ENCODE assay signal across 9 mouse cellular contexts in the genomic region with DNA sequence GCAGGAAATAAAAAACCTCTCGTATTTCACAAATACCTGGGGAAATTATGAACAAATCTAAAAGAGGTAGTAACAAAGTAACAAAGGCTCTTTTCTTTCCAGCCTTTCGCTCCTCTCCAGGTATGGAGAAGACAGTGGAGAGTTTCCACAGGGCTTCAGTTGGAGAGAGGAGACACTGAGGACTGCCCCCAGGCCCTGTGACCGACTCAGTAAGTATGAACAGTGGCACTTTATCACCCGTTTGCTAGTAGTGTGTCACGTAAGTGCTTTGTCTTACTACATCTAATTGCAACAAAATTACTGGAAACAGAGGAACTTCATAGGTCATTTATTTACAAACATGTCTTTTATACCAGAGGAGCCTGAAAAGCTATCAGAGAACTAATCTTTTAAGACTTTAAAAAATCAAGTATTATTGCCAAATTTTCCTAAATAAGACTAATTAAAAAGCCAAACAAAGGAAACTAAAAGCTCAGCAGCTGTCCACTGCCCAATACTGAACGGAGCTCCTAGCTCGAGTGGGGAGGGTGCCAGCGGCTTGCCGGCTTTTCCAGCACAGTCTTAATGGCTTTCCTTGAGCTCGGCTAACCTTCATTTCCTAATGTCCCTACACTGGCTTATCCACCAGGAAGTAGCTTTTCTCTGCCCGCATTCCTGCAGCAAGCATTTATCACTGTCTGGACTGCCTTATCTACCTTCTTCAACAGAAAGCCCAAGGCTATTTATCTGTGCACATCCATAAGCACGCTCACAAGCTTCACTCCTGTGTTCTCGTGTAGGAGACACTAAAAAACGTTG. TPM values are rescaled to one million over a fixed set of nuclear protein-coding genes. Genes with fewer than 3 reads are reported as not detected.
DNase-seq lines count a peak whose midpoint lies in the region; ATAC-seq and TF ChIP-seq lines count a peak whose summit lies in the region.
"Had no signal": no experiment of that assay in that cellular context is flagged by ENCODE, and none has a peak within 500 bp of the region (broad histone marks: within the 10 kb centered on the region; RNA-seq: fewer than 3 reads in every experiment).

No protein-coding gene starts in this region.

- peak overlapping the region; percentile 33; the same call in 1 of the 2 replicates for H3K9ac ChIP-seq in heart, adult 2 months (ENCODE audit: low read depth, low read length)
- H3K9ac ChIP-seq in heart, embryonic 16.5 days (ENCODE audit: low read length) = peak overlapping the region; percentile 56
- peak overlapping the region; percentile 44 for H3K9ac ChIP-seq in limb, embryonic 12.5 days (replicated peaks)
- H3K9ac ChIP-seq in midbrain, postnatal 0 days (replicated peaks; ENCODE audit: low read length, poor library complexity, severe bottlenecking) = peak overlapping the region; percentile 29; the same call in 1 of the 2 replicates

- H3K4me3 ChIP-seq in heart, adult 2 months = peak overlapping the region; percentile 28
- H3K4me3 ChIP-seq in heart, embryonic 16.5 days (ENCODE audit: low read length) = no peak overlapping the region; the same call in 1 of the 2 replicates
- peak overlapping the region; percentile 14; the same call in 1 of the 2 replicates for H3K4me3 ChIP-seq in limb, embryonic 12.5 days (replicated peaks)
- H3K4me3 ChIP-seq in midbrain, postnatal 0 days (ENCODE audit: low read depth, low read length) = no peak overlapping the region
- H3K4me3 ChIP-seq: erythroblast, embryonic 14.5 days had no signal

- no peaks in the 10 kb centered on the region for H3K27me3 ChIP-seq in heart, adult 2 months (ENCODE audit: control insufficient read depth, insufficient read depth, low read length)
- no peaks in the 10 kb centered on the region for H3K27me3 ChIP-seq in heart, embryonic 16.5 days (ENCODE audit: control insufficient read depth, insufficient read depth, low read length)
- no peaks in the 10 kb centered on the region for H3K27me3 ChIP-seq in limb, embryonic 12.5 days
- H3K27me3 ChIP-seq in midbrain, postnatal 0 days (ENCODE audit: insufficient read depth, low read length) = no peaks in the 10 kb centered on the region

- DNase-seq in heart, adult 2 months = peak; percentile 29 to 39
- no peak for DNase-seq in heart, postnatal 25 days (ENCODE audit: low spot score)
- DNase-seq in c-Kit-positive CD71-positive TER-119-positive erythroid progenitor cells, embryonic 14.5 days (ENCODE audit: low spot score) = peak; percentile 16
- peak; percentile 64 for DNase-seq in midbrain, postnatal 0 days (ENCODE audit: low spot score)
- DNase-seq in layer of hippocampus, adult 9-10 months (ENCODE audit: low spot score) = no peak
- no peak for DNase-seq in spleen, postnatal 10 days (ENCODE audit: low spot score in 2 of 2)

- 29% methylated on average over 14 of the region's 14 CpGs for WGBS in heart, adult 2 months
- 18% methylated on average over 14 of the region's 14 CpGs for WGBS in heart, embryonic 16.5 days
- 10% methylated on average over 14 of the region's 14 CpGs for WGBS in limb, embryonic 12.5 days
- 24% methylated on average over 14 of the region's 14 CpGs for WGBS in midbrain, postnatal 0 days

- no peak for TF ChIP-seq POLR2A in heart, adult 2 months (IDR thresholded peaks at IDR 0.05; ENCODE audit: insufficient read depth, low read depth, low read length)

- no peaks in the 10 kb centered on the region for H3K79me2 ChIP-seq in heart, adult 2 months (replicated peaks; ENCODE audit: control insufficient read depth, insufficient read depth, low read length)

- TF ChIP-seq CTCF in heart, adult 2 months (IDR thresholded peaks at IDR 0.05) = no peak
- TF ChIP-seq CTCF in midbrain, postnatal 0 days (IDR thresholded peaks at IDR 0.05) = no peak

- H3K9me3 ChIP-seq in heart, embryonic 16.5 days (replicated peaks; ENCODE audit: control insufficient read depth, low read length) = no peaks in the 10 kb centered on the region
- H3K9me3 ChIP-seq in limb, embryonic 12.5 days = no peaks in the 10 kb centered on the region
- H3K9me3 ChIP-seq in midbrain, postnatal 0 days (ENCODE audit: low read length) = no peaks in the 10 kb centered on the region

- intact Hi-C loops in heart, adult 2 months (cut with DNase I) = no loop called here
- intact Hi-C loops in heart, postnatal 25 days (cut with DNase I) = no loop called here

- peaks cover 2% of the 10 kb centered on the region; the same call in 1 of the 2 replicates for H3K36me3 ChIP-seq in heart, adult 2 months (ENCODE audit: control insufficient read depth, insufficient read depth, low read length)
- H3K36me3 ChIP-seq in heart, embryonic 16.5 days (ENCODE audit: control insufficient read depth, insufficient read depth) = no peaks in the 10 kb centered on the region
- no peaks in the 10 kb centered on the region for H3K36me3 ChIP-seq in limb, embryonic 12.5 days
- H3K36me3 ChIP-seq in midbrain, postnatal 0 days (ENCODE audit: insufficient read depth, low read length) = no peaks in the 10 kb centered on the region

- no peak for TF ChIP-seq EP300 in heart, adult 2 months (IDR thresholded peaks at IDR 0.05; ENCODE audit: insufficient read depth, low read depth, low read length)

- H3K27ac ChIP-seq in heart, adult 2 months = peak overlapping the region; percentile 42
- H3K27ac ChIP-seq in heart, embryonic 16.5 days (ENCODE audit: low read length) = peak overlapping the region; percentile 93
- H3K27ac ChIP-seq in limb, embryonic 12.5 days = peak overlapping the region; percentile 100
- peak overlapping the region; percentile 84 for H3K27ac ChIP-seq in midbrain, postnatal 0 days (ENCODE audit: low read depth, low read length)

- ATAC-seq in heart, embryonic 16.5 days (replicated peaks; ENCODE audit: extremely low read depth, insufficient read depth, low FRiP score) = no peak; the same call in 1 of the 2 replicates
- no peak; the same call in 1 of the 2 replicates for ATAC-seq in limb, embryonic 12.5 days (ENCODE audit: insufficient number of reproducible peaks, insufficient read depth, low FRiP score, low TSS enrichment, low read depth)
- no peak for ATAC-seq in midbrain, postnatal 0 days (ENCODE audit: low FRiP score)

- peak overlapping the region; percentile 51 for H3K4me2 ChIP-seq in heart, embryonic 16.5 days (ENCODE audit: low read depth, low read length)
- peak overlapping the region; percentile 44 for H3K4me2 ChIP-seq in limb, embryonic 12.5 days
- H3K4me2 ChIP-seq in midbrain, postnatal 0 days (ENCODE audit: low read depth, low read length, poor library complexity, severe bottlenecking) = peak overlapping the region; percentile 23; the same call in 1 of the 2 replicates

- peaks cover 5% of the 10 kb centered on the region for H3K4me1 ChIP-seq in heart, adult 2 months (ENCODE audit: control insufficient read depth, insufficient read depth, low read length)
- H3K4me1 ChIP-seq in heart, embryonic 16.5 days (ENCODE audit: control insufficient read depth, insufficient read depth, low read length) = peaks cover 30% of the 10 kb centered on the region
- H3K4me1 ChIP-seq in limb, embryonic 12.5 days (replicated peaks) = peaks cover 77% of the 10 kb centered on the region
- H3K4me1 ChIP-seq in midbrain, postnatal 0 days (ENCODE audit: insufficient read depth, low read length) = peaks cover 20% of the 10 kb centered on the region; the same call in 1 of the 2 replicates

RNA-seq across cellular contexts. Expression of a gene that starts 19.6 kb away (rescaled TPM):
- total RNA-seq in heart, adult 2 months (2021) = 1 to 10 TPM; 1.3 to 1.4 TPM
- 1.9 and 2.3 TPM in 2 replicates for polyA plus RNA-seq in heart, adult 2 months (2012; rRNA removed)
- total RNA-seq in heart, postnatal 25 days (2021) = 1 to 10 TPM; 1.9 to 3.1 TPM
- polyA plus RNA-seq in heart, embryonic 16.5 days (2015; fragmentation: Nextera tagmentation; extraction: Ambion mirVana) = 9.3 and 10.5 TPM in 2 replicates
- 51.1 and 53.5 TPM in 2 replicates for polyA plus RNA-seq in limb, embryonic 12.5 days (2016; fragmentation: Nextera tagmentation; extraction: Ambion mirVana)
- 8.1 and 15.7 TPM in 2 replicates for total RNA-seq in midbrain, postnatal 0 days (2014; rRNA removed)
- 8.3 and 9.5 TPM in 2 replicates for polyA plus RNA-seq in midbrain, postnatal 0 days (2015; fragmentation: Nextera tagmentation; extraction: Ambion mirVana)

RNA-seq across cellular contexts. Expression of a gene that starts 34.9 kb away (rescaled TPM):
- total RNA-seq in heart, adult 2 months (2021) = under 1 TPM in 1 of 2 experiments, not detected in 1; 0.14 TPM
- 0.21 and 0.44 TPM in 2 replicates for polyA plus RNA-seq in heart, adult 2 months (2012; rRNA removed)
- total RNA-seq in heart, postnatal 25 days (2021) = under 1 TPM in 1 of 2 experiments, not detected in 1; 0.16 TPM
- polyA plus RNA-seq in heart, embryonic 16.5 days (2015; fragmentation: Nextera tagmentation; extraction: Ambion mirVana) = 6.5 and 7.2 TPM in 2 replicates
- polyA plus RNA-seq in limb, embryonic 12.5 days (2016; fragmentation: Nextera tagmentation; extraction: Ambion mirVana) = 0.40 and 0.64 TPM in 2 replicates
- 0.60 and 0.94 TPM in 2 replicates for total RNA-seq in midbrain, postnatal 0 days (2014; rRNA removed)
- 0.44 and 0.51 TPM in 2 replicates for polyA plus RNA-seq in midbrain, postnatal 0 days (2015; fragmentation: Nextera tagmentation; extraction: Ambion mirVana)
- polyA plus RNA-seq: erythroblast, embryonic 14.5 days had no signal

RNA-seq across cellular contexts. Expression of a gene that starts 49.4 kb away (rescaled TPM):
- total RNA-seq in heart, adult 2 months (2021) = 1 to 10 TPM; 6.2 to 8.3 TPM
- polyA plus RNA-seq in heart, adult 2 months (2012; rRNA removed) = 19.5 and 28.1 TPM in 2 replicates
- 10 to 100 TPM; 12.3 to 15.2 TPM for total RNA-seq in heart, postnatal 25 days (2021)
- 1,693 and 1,886 TPM in 2 replicates for polyA plus RNA-seq in heart, embryonic 16.5 days (2015; fragmentation: Nextera tagmentation; extraction: Ambion mirVana)
- 1,412 and 1,630 TPM in 2 replicates for polyA plus RNA-seq in limb, embryonic 12.5 days (2016; fragmentation: Nextera tagmentation; extraction: Ambion mirVana)
- total RNA-seq in midbrain, postnatal 0 days (2014; rRNA removed) = 323 and 367 TPM in 2 replicates
- 109 and 165 TPM in 2 replicates for polyA plus RNA-seq in midbrain, postnatal 0 days (2015; fragmentation: Nextera tagmentation; extraction: Ambion mirVana)

Comparison
In these comparisons a context has a peak if more than half of its experiments do, and no peak if none do; other contexts are left out.
1. DNase-seq: peak in heart, adult 2 months (2 of 2), c-Kit-positive CD71-positive TER-119-positive erythroid progenitor cells, embryonic 14.5 days (single experiment) and midbrain, postnatal 0 days (single experiment); none in heart, postnatal 25 days (single experiment), layer of hippocampus, adult 9-10 months (single experiment) and spleen, postnatal 10 days (0 of 2).
2. H3K4me3 ChIP-seq: peak in heart, adult 2 months (single experiment) and limb, embryonic 12.5 days (single experiment); none in heart, embryonic 16.5 days (single experiment) and midbrain, postnatal 0 days (single experiment).
3. H3K27ac ChIP-seq: peak in every context shown above with its lines; median percentile 100 in limb, embryonic 12.5 days; 93 in heart, embryonic 16.5 days; 84 in midbrain, postnatal 0 days; 42 in heart, adult 2 months.
4. Peak in every context shown above with its lines, with median percentiles within 50 percentile points of each other: H3K9ac ChIP-seq and H3K4me2 ChIP-seq.